10 mouse cellular contexts compared by ENCODE assay signal in genomic region chr15:93579899-93580298, GRCm38 (mm10). TPM values are rescaled to one million over a fixed set of nuclear protein-coding genes. Genes with fewer than 3 reads are reported as not detected.
A peak's percentile ranks its signal among the peaks of the same experiment; 100 is the strongest.
DNase-seq lines count a peak whose midpoint lies in the region; ATAC-seq and TF ChIP-seq lines count a peak whose summit lies in the region.
"Had no signal": no experiment of that assay in that cellular context is flagged by ENCODE, and none has a peak within 500 bp of the region (broad histone marks: within the 10 kb centered on the region; RNA-seq: fewer than 3 reads in every experiment).

No protein-coding gene starts in this region.

- DNase-seq in heart, adult 2 months, result no peak
- DNase-seq in heart, postnatal 36 days, result no peak
- DNase-seq in midbrain, postnatal 0 days (ENCODE audit: low spot score), result peak; percentile 56
- peak; percentile 51 to 63 for DNase-seq in kidney, postnatal 25 days
- no peak for DNase-seq in stomach, postnatal 0 days (ENCODE audit: low spot score)
- no peak for DNase-seq in right cerebral cortex, postnatal 36 days (ENCODE audit: low spot score in 2 of 2)
- DNase-seq in urinary bladder, postnatal 36 days (ENCODE audit: low spot score in 2 of 2), result no peak

- peak; percentile 59 for TF ChIP-seq CTCF in heart, adult 2 months (IDR thresholded peaks at IDR 0.05)
- TF ChIP-seq CTCF in midbrain, postnatal 0 days (IDR thresholded peaks at IDR 0.05), result peak; percentile 47
- TF ChIP-seq CTCF in stomach, postnatal 0 days (IDR thresholded peaks at IDR 0.05; ENCODE audit: low read depth), result peak; percentile 51

- no peak for ATAC-seq in midbrain, postnatal 0 days (ENCODE audit: low FRiP score)
- no peak for ATAC-seq in midbrain, embryonic 13.5 days
- no peak for ATAC-seq in stomach, postnatal 0 days (ENCODE audit: low FRiP score, low TSS enrichment)

- no peaks in the 10 kb centered on the region for H3K27me3 ChIP-seq in heart, adult 2 months (ENCODE audit: control insufficient read depth, insufficient read depth, low read length)
- H3K27me3 ChIP-seq in midbrain, postnatal 0 days (ENCODE audit: insufficient read depth, low read length), result no peaks in the 10 kb centered on the region
- no peaks in the 10 kb centered on the region for H3K27me3 ChIP-seq in midbrain, embryonic 13.5 days
- no peaks in the 10 kb centered on the region for H3K27me3 ChIP-seq in stomach, postnatal 0 days (ENCODE audit: control insufficient read depth, insufficient read depth, low read length)

- WGBS in heart, adult 2 months, result 58% methylated on average over 9 of the region's 9 CpGs
- 39% methylated on average over 9 of the region's 9 CpGs for WGBS in midbrain, postnatal 0 days
- 50% methylated on average over 9 of the region's 9 CpGs for WGBS in midbrain, embryonic 13.5 days
- WGBS in stomach, postnatal 0 days, result 45% methylated on average over 9 of the region's 9 CpGs

- no peaks in the 10 kb centered on the region for H3K9me3 ChIP-seq in midbrain, postnatal 0 days (ENCODE audit: low read length)
- H3K9me3 ChIP-seq in midbrain, embryonic 13.5 days, result no peaks in the 10 kb centered on the region
- H3K9me3 ChIP-seq in stomach, postnatal 0 days (ENCODE audit: control insufficient read depth, low read length), result no peaks in the 10 kb centered on the region

- no peak overlapping the region for H3K9ac ChIP-seq in heart, adult 2 months (ENCODE audit: low read depth, low read length)
- H3K9ac ChIP-seq in midbrain, postnatal 0 days (replicated peaks; ENCODE audit: low read length, poor library complexity, severe bottlenecking), result no peak overlapping the region
- no peak overlapping the region for H3K9ac ChIP-seq in midbrain, embryonic 13.5 days (replicated peaks)
- no peak overlapping the region for H3K9ac ChIP-seq in stomach, postnatal 0 days (ENCODE audit: low read length)

- H3K4me2 ChIP-seq in midbrain, postnatal 0 days (ENCODE audit: low read depth, low read length, poor library complexity, severe bottlenecking), result no peak overlapping the region
- H3K4me2 ChIP-seq in midbrain, embryonic 13.5 days (replicated peaks), result no peak overlapping the region
- no peak overlapping the region for H3K4me2 ChIP-seq in stomach, postnatal 0 days (replicated peaks; ENCODE audit: low read depth)
- H3K4me2 ChIP-seq: heart, embryonic 11.5 days had no signal

- no peak for TF ChIP-seq POLR2A in heart, adult 2 months (IDR thresholded peaks at IDR 0.05; ENCODE audit: insufficient read depth, low read depth, low read length)

- no peak overlapping the region for H3K27ac ChIP-seq in heart, adult 2 months
- H3K27ac ChIP-seq in midbrain, postnatal 0 days (ENCODE audit: low read depth, low read length), result no peak overlapping the region
- no peak overlapping the region for H3K27ac ChIP-seq in midbrain, embryonic 13.5 days
- H3K27ac ChIP-seq in stomach, postnatal 0 days (replicated peaks), result no peak overlapping the region

- TF ChIP-seq EP300 in heart, adult 2 months (IDR thresholded peaks at IDR 0.05; ENCODE audit: insufficient read depth, low read depth, low read length), result no peak
- TF ChIP-seq EP300 in stomach, postnatal 0 days (optimal IDR thresholded peaks at IDR 0.05), result no peak

- no peaks in the 10 kb centered on the region for H3K4me1 ChIP-seq in heart, adult 2 months (ENCODE audit: control insufficient read depth, insufficient read depth, low read length)
- no peaks in the 10 kb centered on the region for H3K4me1 ChIP-seq in midbrain, postnatal 0 days (ENCODE audit: insufficient read depth, low read length)
- H3K4me1 ChIP-seq in midbrain, embryonic 13.5 days (replicated peaks), result no peaks in the 10 kb centered on the region
- no peaks in the 10 kb centered on the region for H3K4me1 ChIP-seq in stomach, postnatal 0 days (replicated peaks; ENCODE audit: control insufficient read depth, insufficient read depth)

- H3K79me2 ChIP-seq in heart, adult 2 months (replicated peaks; ENCODE audit: control insufficient read depth, insufficient read depth, low read length), result 0 out of 2 replicates have a peak, but pooled peaks cover 1% of the 10 kb centered on the region

- no peak overlapping the region for H3K4me3 ChIP-seq in heart, adult 2 months
- H3K4me3 ChIP-seq in midbrain, postnatal 0 days (ENCODE audit: low read depth, low read length), result no peak overlapping the region
- H3K4me3 ChIP-seq in midbrain, embryonic 13.5 days (replicated peaks), result no peak overlapping the region
- no peak overlapping the region for H3K4me3 ChIP-seq in stomach, postnatal 0 days (ENCODE audit: low read depth, low read length)

- intact Hi-C loops in heart, adult 2 months (cut with DNase I), result loop anchor here (5.0 kb wide), 2 partner anchors 83 to 632 kb away; no protein-coding TSS in a partner anchor
- intact Hi-C loops in heart, postnatal 36 days (cut with DNase I), result loop anchor here (5.0 kb wide), 2 partner anchors 138 to 632 kb away; no protein-coding TSS in a partner anchor

- H3K36me3 ChIP-seq in heart, adult 2 months (ENCODE audit: control insufficient read depth, insufficient read depth, low read length), result peaks cover 2% of the 10 kb centered on the region; the same call in 1 of the 2 replicates
- H3K36me3 ChIP-seq in midbrain, postnatal 0 days (ENCODE audit: insufficient read depth, low read length), result no peaks in the 10 kb centered on the region
- no peaks in the 10 kb centered on the region for H3K36me3 ChIP-seq in midbrain, embryonic 13.5 days
- no peaks in the 10 kb centered on the region for H3K36me3 ChIP-seq in stomach, postnatal 0 days (ENCODE audit: control insufficient read depth, insufficient read depth, low read length)
- H3K36me3 ChIP-seq: G1E had no signal

RNA-seq across cellular contexts. Expression of gene Prickle1, which starts 15.8 kb away (rescaled TPM):
- 10 to 100 TPM; 11.2 to 18.6 TPM for total RNA-seq in heart, adult 2 months (2021)
- polyA plus RNA-seq in heart, adult 2 months (2012; rRNA removed), result 8.6 and 11.5 TPM in 2 replicates
- 10 to 100 TPM; 17.2 to 18.7 TPM for total RNA-seq in heart, postnatal 36 days (2021)
- total RNA-seq in midbrain, postnatal 0 days (2014; rRNA removed), result 14.6 and 16.3 TPM in 2 replicates
- polyA plus RNA-seq in midbrain, postnatal 0 days (2015; fragmentation: Nextera tagmentation; extraction: Ambion mirVana), result 13.7 and 14.5 TPM in 2 replicates
- 6.4 and 8.0 TPM in 2 replicates for polyA plus RNA-seq in midbrain, embryonic 13.5 days (2015; fragmentation: Nextera tagmentation; extraction: Ambion mirVana)
- 6.5 and 8.1 TPM in 2 replicates for polyA plus RNA-seq in stomach, postnatal 0 days (2015; fragmentation: Nextera tagmentation; extraction: Ambion mirVana)
- polyA plus RNA-seq: G1E had no signal

Comparison
In these comparisons a context has a peak if more than half of its experiments do, and no peak if none do; other contexts are left out.
1. DNase-seq: peak in midbrain, postnatal 0 days (single experiment) and kidney, postnatal 25 days (2 of 2); none in heart, adult 2 months (0 of 2), heart, postnatal 36 days (0 of 2), stomach, postnatal 0 days (single experiment), right cerebral cortex, postnatal 36 days (0 of 2) and urinary bladder, postnatal 36 days (0 of 2).
2. Peak in every context shown above with its lines, with median percentiles within 50 percentile points of each other: CTCF ChIP-seq.